ENCODE assay signal across 17 mouse cellular contexts in the genomic region with DNA sequence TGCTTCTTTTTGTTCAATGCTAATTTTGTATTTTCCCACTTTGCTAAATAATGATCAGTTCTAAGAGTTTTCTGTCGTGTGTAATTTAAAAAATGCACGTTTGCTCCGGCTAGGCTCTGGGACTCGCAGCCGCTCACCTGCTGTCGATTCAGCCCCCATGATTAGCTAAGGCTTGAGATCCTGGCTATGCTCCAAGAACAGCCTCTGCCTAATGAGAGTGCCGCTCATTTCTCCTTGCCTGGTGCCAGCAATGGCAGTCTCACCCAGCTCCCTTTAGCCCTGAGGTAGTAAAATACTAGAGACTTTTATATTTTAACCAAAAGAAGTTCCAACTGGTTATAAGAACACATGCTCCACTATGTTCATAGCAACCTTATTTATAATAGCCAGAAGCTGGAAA. TPM values are rescaled to one million over a fixed set of nuclear protein-coding genes. Genes with fewer than 3 reads are reported as not detected.
DNase-seq lines count a peak whose midpoint lies in the region; ATAC-seq and TF ChIP-seq lines count a peak whose summit lies in the region.
"Had no signal": no experiment of that assay in that cellular context is flagged by ENCODE, and none has a peak within 500 bp of the region (broad histone marks: within the 10 kb centered on the region; RNA-seq: fewer than 3 reads in every experiment).

No protein-coding gene starts in this region.

- no peak overlapping the region for H3K4me3 ChIP-seq in forebrain, embryonic 15.5 days
- H3K4me3 ChIP-seq in forebrain, embryonic 10.5 days, result no peak overlapping the region
- no peak overlapping the region for H3K4me3 ChIP-seq in midbrain, embryonic 15.5 days
- no peak overlapping the region for H3K4me3 ChIP-seq in midbrain, embryonic 10.5 days
- no peak overlapping the region for H3K4me3 ChIP-seq in forebrain, embryonic 16.5 days (replicated peaks; ENCODE audit: low read length)
- no peak overlapping the region for H3K4me3 ChIP-seq in limb, embryonic 13.5 days
- no peak overlapping the region for H3K4me3 ChIP-seq in gastrocnemius, adult 2 months
- H3K4me3 ChIP-seq: embryonic facial prominence, embryonic 13.5 days; lung, embryonic 15.5 days; myocyte had no signal

- peak overlapping the region; percentile 75 for H3K27ac ChIP-seq in forebrain, embryonic 15.5 days (replicated peaks)
- H3K27ac ChIP-seq in forebrain, embryonic 10.5 days, result no peak overlapping the region
- H3K27ac ChIP-seq in midbrain, embryonic 15.5 days, result no peak overlapping the region
- H3K27ac ChIP-seq in midbrain, embryonic 10.5 days (replicated peaks), result no peak overlapping the region
- peak overlapping the region; percentile 67 for H3K27ac ChIP-seq in forebrain, embryonic 16.5 days (ENCODE audit: low read length)
- no peak overlapping the region for H3K27ac ChIP-seq in limb, embryonic 13.5 days
- H3K27ac ChIP-seq in gastrocnemius, adult 2 months, result no peak overlapping the region
- H3K27ac ChIP-seq: embryonic facial prominence, embryonic 13.5 days; lung, embryonic 15.5 days had no signal

- H3K36me3 ChIP-seq in forebrain, embryonic 15.5 days, result no peaks in the 10 kb centered on the region
- no peaks in the 10 kb centered on the region for H3K36me3 ChIP-seq in forebrain, embryonic 10.5 days (replicated peaks)
- no peaks in the 10 kb centered on the region for H3K36me3 ChIP-seq in midbrain, embryonic 15.5 days (replicated peaks)
- no peaks in the 10 kb centered on the region for H3K36me3 ChIP-seq in midbrain, embryonic 10.5 days
- H3K36me3 ChIP-seq in forebrain, embryonic 16.5 days (ENCODE audit: control insufficient read depth, insufficient read depth), result no peaks in the 10 kb centered on the region
- H3K36me3 ChIP-seq in limb, embryonic 13.5 days, result no peaks in the 10 kb centered on the region
- H3K36me3 ChIP-seq: embryonic facial prominence, embryonic 13.5 days; lung, embryonic 15.5 days had no signal

- no peak for DNase-seq in forebrain, embryonic 10.5 days (ENCODE audit: extremely low spot score, low spot score)
- no peak for DNase-seq in midbrain, embryonic 10.5 days (ENCODE audit: low spot score)
- no peak for DNase-seq in gastrocnemius, adult 2 months
- DNase-seq in lung, postnatal 36 days, result no peak
- DNase-seq: gastrocnemius, postnatal 10 days; thymus, adult 2 months had no signal

- no peaks in the 10 kb centered on the region for H3K27me3 ChIP-seq in forebrain, embryonic 15.5 days
- no peaks in the 10 kb centered on the region for H3K27me3 ChIP-seq in forebrain, embryonic 10.5 days (ENCODE audit: poor library complexity, severe bottlenecking)
- no peaks in the 10 kb centered on the region for H3K27me3 ChIP-seq in midbrain, embryonic 15.5 days (replicated peaks)
- H3K27me3 ChIP-seq in midbrain, embryonic 10.5 days (ENCODE audit: low read depth, poor library complexity, severe bottlenecking), result no peaks in the 10 kb centered on the region
- H3K27me3 ChIP-seq in forebrain, embryonic 16.5 days (replicated peaks; ENCODE audit: control insufficient read depth, insufficient read depth, low read length), result no peaks in the 10 kb centered on the region
- H3K27me3 ChIP-seq in limb, embryonic 13.5 days, result no peaks in the 10 kb centered on the region
- H3K27me3 ChIP-seq: embryonic facial prominence, embryonic 13.5 days; lung, embryonic 15.5 days had no signal

- intact Hi-C loops in gastrocnemius, adult 2 months (cut with DNase I), result no loop called here

- H3K4me2 ChIP-seq in forebrain, embryonic 15.5 days (replicated peaks), result no peak overlapping the region; the same call in 1 of the 2 replicates
- no peak overlapping the region for H3K4me2 ChIP-seq in midbrain, embryonic 15.5 days
- no peak overlapping the region for H3K4me2 ChIP-seq in forebrain, embryonic 16.5 days (ENCODE audit: low read length)
- no peak overlapping the region for H3K4me2 ChIP-seq in limb, embryonic 13.5 days (replicated peaks)
- H3K4me2 ChIP-seq: embryonic facial prominence, embryonic 13.5 days; lung, embryonic 15.5 days had no signal

- H3K9ac ChIP-seq in forebrain, embryonic 15.5 days (replicated peaks), result no peak overlapping the region
- H3K9ac ChIP-seq in midbrain, embryonic 15.5 days, result no peak overlapping the region
- no peak overlapping the region for H3K9ac ChIP-seq in forebrain, embryonic 16.5 days (replicated peaks; ENCODE audit: low read depth, low read length)
- H3K9ac ChIP-seq in limb, embryonic 13.5 days, result no peak overlapping the region
- H3K9ac ChIP-seq: embryonic facial prominence, embryonic 13.5 days; lung, embryonic 15.5 days had no signal

- TF ChIP-seq CTCF in gastrocnemius, adult 2 months (IDR thresholded peaks at IDR 0.05), result no peak

- WGBS in forebrain, embryonic 15.5 days, result 20% methylated on average over 7 of the region's 7 CpGs
- 93% methylated on average over 7 of the region's 7 CpGs for WGBS in forebrain, embryonic 10.5 days
- WGBS in midbrain, embryonic 15.5 days, result 74% methylated on average over 7 of the region's 7 CpGs
- WGBS in midbrain, embryonic 10.5 days, result 88% methylated on average over 7 of the region's 7 CpGs
- 15% methylated on average over 7 of the region's 7 CpGs for WGBS in forebrain, embryonic 16.5 days
- 39% methylated on average over 7 of the region's 7 CpGs for WGBS in limb, embryonic 13.5 days

- ATAC-seq in forebrain, embryonic 15.5 days (replicated peaks), result peak; percentile 93
- ATAC-seq in midbrain, embryonic 15.5 days (replicated peaks), result peak; percentile 70; the same call in 1 of the 2 replicates
- ATAC-seq in forebrain, embryonic 16.5 days, result peak; percentile 93
- ATAC-seq in limb, embryonic 13.5 days (ENCODE audit: low FRiP score, low read depth), result peak; percentile 66; the same call in 1 of the 2 replicates

- no peaks in the 10 kb centered on the region for H3K9me3 ChIP-seq in forebrain, embryonic 15.5 days
- no peaks in the 10 kb centered on the region for H3K9me3 ChIP-seq in forebrain, embryonic 10.5 days
- no peaks in the 10 kb centered on the region for H3K9me3 ChIP-seq in midbrain, embryonic 15.5 days
- no peaks in the 10 kb centered on the region for H3K9me3 ChIP-seq in midbrain, embryonic 10.5 days (replicated peaks)
- H3K9me3 ChIP-seq in forebrain, embryonic 16.5 days (ENCODE audit: control insufficient read depth, low read length), result no peaks in the 10 kb centered on the region
- no peaks in the 10 kb centered on the region for H3K9me3 ChIP-seq in limb, embryonic 13.5 days
- H3K9me3 ChIP-seq: embryonic facial prominence, embryonic 13.5 days; lung, embryonic 15.5 days had no signal

- H3K4me1 ChIP-seq in forebrain, embryonic 15.5 days, result peaks cover 10% of the 10 kb centered on the region
- no peaks in the 10 kb centered on the region for H3K4me1 ChIP-seq in forebrain, embryonic 10.5 days
- no peaks in the 10 kb centered on the region for H3K4me1 ChIP-seq in midbrain, embryonic 15.5 days
- no peaks in the 10 kb centered on the region for H3K4me1 ChIP-seq in midbrain, embryonic 10.5 days
- peaks cover 7% of the 10 kb centered on the region; the same call in 1 of the 2 replicates for H3K4me1 ChIP-seq in forebrain, embryonic 16.5 days (replicated peaks; ENCODE audit: control insufficient read depth, insufficient read depth, low read length)
- H3K4me1 ChIP-seq in limb, embryonic 13.5 days, result no peaks in the 10 kb centered on the region
- H3K4me1 ChIP-seq: embryonic facial prominence, embryonic 13.5 days; lung, embryonic 15.5 days had no signal

RNA-seq across cellular contexts. Expression of a gene that starts 56.4 kb away (rescaled TPM):
- not detected in 2 replicates for polyA plus RNA-seq in forebrain, embryonic 15.5 days (2015; fragmentation: Nextera tagmentation; extraction: Ambion mirVana)
- polyA plus RNA-seq in forebrain, embryonic 10.5 days (2016; fragmentation: Nextera tagmentation; extraction: Ambion mirVana), result not detected in 2 replicates
- not detected in 2 replicates for polyA plus RNA-seq in midbrain, embryonic 15.5 days (2015; fragmentation: Nextera tagmentation; extraction: Ambion mirVana)
- polyA plus RNA-seq in midbrain, embryonic 10.5 days (2016; fragmentation: Nextera tagmentation; extraction: Ambion mirVana), result not detected in 2 replicates
- polyA plus RNA-seq in forebrain, embryonic 16.5 days (2015; fragmentation: Nextera tagmentation; extraction: Ambion mirVana), result not detected in 2 replicates
- not detected in 2 replicates for polyA plus RNA-seq in limb, embryonic 13.5 days (2015; fragmentation: Nextera tagmentation; extraction: Ambion mirVana)
- total RNA-seq in gastrocnemius, adult 2 months (2021), result not detected
- total RNA-seq: gastrocnemius, postnatal 10 days; heart, postnatal 10 days; left cerebral cortex, adult 8-10 months had no signal
- polyA plus RNA-seq: C2C12; embryonic facial prominence, embryonic 13.5 days; lung, embryonic 15.5 days; myocyte; spleen, adult 2 months; thymus, adult 2 months had no signal

Comparison
In these comparisons a context has a peak if more than half of its experiments do, and no peak if none do; other contexts are left out.
1. H3K27ac ChIP-seq: peak in forebrain, embryonic 15.5 days (single experiment) and forebrain, embryonic 16.5 days (single experiment); none in forebrain, embryonic 10.5 days (single experiment), midbrain, embryonic 15.5 days (single experiment), midbrain, embryonic 10.5 days (single experiment), limb, embryonic 13.5 days (single experiment) and gastrocnemius, adult 2 months (single experiment).
2. Peak in every context shown above with its lines, with median percentiles within 50 percentile points of each other: ATAC-seq.